Mouse (Mus musculus) ES-Bruce4 (cell line): ENCODE data around the gene Grik2.

Experiments used
- CTCF ChIP-seq: IDR thresholded peaks from one replicate; pipeline ENCODE4 v1.8.1; 2011; ENCODE audit warnings: low read depth, low read length
- POLR2A ChIP-seq: IDR thresholded peaks from one replicate; pipeline ENCODE4 v1.8.1; 2011; ENCODE audit warnings: low read length; ENCODE audit not compliant: insufficient read depth

DNA sequence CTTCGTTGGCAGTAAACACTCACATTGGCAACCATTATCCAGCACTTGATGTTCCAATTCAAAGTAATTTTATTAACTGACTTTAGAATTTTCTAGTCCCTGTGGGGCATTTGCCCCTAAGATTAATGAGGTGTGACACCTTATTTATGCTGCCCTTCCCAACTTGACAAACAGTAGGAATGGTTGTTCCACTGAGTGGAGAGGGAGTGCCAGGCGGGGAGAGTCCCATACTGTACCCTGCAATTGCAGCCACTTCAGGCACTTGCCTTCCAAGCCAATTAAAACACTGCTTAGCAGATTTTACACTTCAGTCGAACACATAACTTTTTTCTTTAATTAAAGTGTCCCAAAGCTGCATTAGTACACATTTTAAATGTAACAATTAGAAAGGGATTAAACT, 568.9 kb downstream of the Grik2 start:
- TF ChIP-seq CTCF (no peak), POLR2A (no peak)
